Mouse (Mus musculus): ENCODE results near the gene Mettl7a2. TPM values are rescaled to one million over a fixed set of nuclear protein-coding genes. Genes with fewer than 3 reads are reported as not detected.
"Not testable (repeated sequence)": the region's sequence is repeated elsewhere in the genome, so short reads cannot be mapped to it uniquely, and the experiment has no call there.

The Mettl7a2 gene
- total RNA-seq (2021), result under 1 TPM in 1 of 2 experiments, not detected in 1; 0.72 TPM
- long read RNA-seq, experiment 1, result 0 reads
- long read RNA-seq, experiment 2, result 0 reads

DNA sequence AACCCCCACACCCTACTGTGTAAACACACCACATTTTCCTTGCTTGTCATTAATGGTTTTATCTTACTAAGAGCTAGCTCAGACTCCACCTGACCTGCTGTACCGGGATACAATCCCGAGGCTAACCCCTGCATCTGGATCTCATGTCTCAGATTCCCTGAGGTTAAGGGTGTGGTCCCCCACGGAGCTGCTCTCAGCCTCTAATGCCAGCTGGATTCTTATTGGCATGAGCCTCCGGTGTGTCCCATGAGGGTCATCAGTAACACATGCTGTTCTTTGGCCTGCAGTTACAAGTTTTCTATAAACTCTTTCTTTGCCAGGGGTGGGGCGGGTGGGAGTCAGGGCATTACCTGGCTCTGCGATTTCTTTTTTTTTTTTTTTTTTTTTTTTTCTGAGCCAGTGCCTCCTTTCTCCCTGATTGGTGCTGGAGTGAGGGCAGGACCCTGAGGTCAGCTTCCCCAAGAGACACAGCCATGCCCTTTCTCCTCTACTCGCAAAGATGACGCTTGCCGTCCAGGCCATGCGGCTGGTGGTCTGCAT lies at the start of gene Mettl7a2, which contains the start of gene Methig1:
Mettl7a2 (plus strand) TSS at position 490 of the 540 bp plus-strand sequence.
Methig1 (plus strand) TSS at position 439 of the 540 bp plus-strand sequence.
- Histone ChIP-seq H3K4me3 (no peak within 1 kb of the TSS), H3K27ac (no peak within 1 kb of the TSS)
- no peak for DNase-seq (ENCODE audit: low spot score in 2 of 2)
- no peak for TF ChIP-seq CTCF (conservative IDR thresholded peaks at IDR 0.05)

DNA sequence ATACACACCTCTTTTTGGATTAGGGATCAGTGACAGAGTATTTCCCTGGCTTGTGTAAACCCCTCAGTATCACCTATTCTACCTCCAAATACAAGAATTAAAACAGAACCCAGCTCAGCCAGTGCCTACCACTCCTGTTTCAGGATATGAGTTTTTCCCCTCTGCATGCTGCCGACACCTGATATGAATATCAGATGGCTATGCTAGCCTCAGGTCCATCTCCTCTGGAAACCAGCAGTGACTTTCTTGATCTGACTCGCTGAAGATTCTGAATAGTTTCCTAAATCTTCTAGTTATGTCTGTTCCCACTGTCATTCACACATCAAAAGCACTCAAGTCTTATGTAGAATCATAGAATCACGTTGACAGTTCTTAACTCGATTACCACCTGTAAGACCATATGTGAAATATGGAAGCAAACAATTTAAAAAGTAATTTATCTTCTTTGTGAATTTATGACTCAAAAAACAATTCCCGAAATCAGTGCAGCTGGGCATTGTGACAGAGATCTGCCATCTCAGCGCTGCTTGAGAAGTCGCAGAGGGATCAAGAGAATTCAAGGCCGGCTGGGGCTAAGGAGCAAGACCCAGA lies 49.5 kb upstream of the Mettl7a2 start:
- no peak for DNase-seq (ENCODE audit: low spot score in 2 of 2)
- no peak for TF ChIP-seq CTCF (conservative IDR thresholded peaks at IDR 0.05)
- Histone ChIP-seq H3K27ac (peak overlapping the region; percentile 99), H3K4me3 (peak overlapping the region; percentile 62)

- H3K4me3 ChIP-seq, result peak within 1 kb of the TSS; percentile 62
- no peak for TF ChIP-seq CTCF (conservative IDR thresholded peaks at IDR 0.05)
- peak; percentile 83 to 86 for DNase-seq (ENCODE audit: low spot score in 2 of 2)
- peak within 1 kb of the TSS; percentile 99 for H3K27ac ChIP-seq
Measured at GRCm38 (mm10) chr15:100304019-100304991, 48.7 kb upstream of the Mettl7a2 start, which contains the start of gene Mettl7a1. Gene Mettl7a1 (plus strand): TSS chr15:100304140.

DNA sequence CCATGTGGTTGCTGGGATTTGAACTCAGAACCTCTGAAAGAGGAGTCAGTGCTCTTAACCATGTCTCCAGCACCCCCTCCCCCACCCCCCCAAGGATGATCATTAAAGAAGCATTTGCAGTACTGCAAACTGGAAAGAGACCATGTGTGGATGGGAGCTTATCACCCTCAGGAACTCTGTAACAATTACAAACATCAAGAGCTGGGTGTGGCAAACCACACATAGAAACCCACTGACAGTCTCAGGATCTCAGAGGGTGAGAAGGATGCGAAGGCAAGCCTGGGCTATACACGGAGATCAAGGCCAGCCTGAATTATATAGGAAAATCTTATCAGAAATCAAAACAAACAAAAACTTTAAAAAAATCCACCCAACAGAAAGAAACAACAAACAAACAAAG lies 46.8 kb upstream of the Mettl7a2 start:
- TF ChIP-seq CTCF (conservative IDR thresholded peaks at IDR 0.05), result no peak
- H3K27ac ChIP-seq, result no peak overlapping the region
- DNase-seq (ENCODE audit: low spot score in 2 of 2), result no peak
- H3K4me3 ChIP-seq, result peak overlapping the region; percentile 62; the same call in 1 of the 2 replicates

DNA sequence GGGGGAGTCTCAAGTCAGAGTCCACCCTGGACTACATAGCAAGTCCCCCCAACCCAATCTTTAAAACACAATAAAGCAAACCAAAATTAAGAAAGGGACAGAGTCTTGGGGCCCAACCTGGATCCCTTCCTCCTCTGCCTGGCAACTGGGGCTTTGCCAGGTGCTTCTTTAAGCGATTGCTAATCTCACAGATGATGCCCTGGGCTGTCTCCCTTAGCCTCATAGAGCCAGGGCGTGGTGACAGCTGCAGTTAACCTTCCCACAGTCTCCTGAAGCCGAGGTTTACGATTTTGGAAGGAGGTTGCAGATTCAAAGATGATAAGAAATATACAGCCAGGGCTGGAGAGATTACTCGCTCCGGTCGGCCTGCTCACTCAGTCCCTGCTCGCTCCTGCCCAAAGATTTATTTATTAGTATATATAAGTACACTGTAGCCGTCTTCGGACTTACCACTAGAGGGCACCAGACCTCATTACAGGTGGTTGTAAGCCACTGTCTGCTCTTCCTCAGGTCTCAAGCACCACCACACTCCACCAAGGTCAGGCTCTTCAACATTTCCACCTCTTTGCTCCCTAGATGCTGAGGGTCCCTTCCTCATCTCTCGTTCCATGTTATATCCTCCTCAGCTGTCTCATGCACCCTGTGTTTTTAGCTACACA lies 45.4 kb upstream of the Mettl7a2 start:
- not testable (repeated sequence) for H3K27ac ChIP-seq; H3K4me3 ChIP-seq; DNase-seq (ENCODE audit: low spot score in 2 of 2)
- peak; percentile 68 for TF ChIP-seq CTCF (conservative IDR thresholded peaks at IDR 0.05)

GRCm38 (mm10) chr15:100312346-100312745 lies 40.7 kb upstream of the Mettl7a2 start:
- DNase-seq (ENCODE audit: low spot score in 2 of 2), result no peak
- Histone ChIP-seq H3K4me3 (no peak overlapping the region), H3K27ac (no peak overlapping the region)
- TF ChIP-seq CTCF (conservative IDR thresholded peaks at IDR 0.05), result no peak

DNA sequence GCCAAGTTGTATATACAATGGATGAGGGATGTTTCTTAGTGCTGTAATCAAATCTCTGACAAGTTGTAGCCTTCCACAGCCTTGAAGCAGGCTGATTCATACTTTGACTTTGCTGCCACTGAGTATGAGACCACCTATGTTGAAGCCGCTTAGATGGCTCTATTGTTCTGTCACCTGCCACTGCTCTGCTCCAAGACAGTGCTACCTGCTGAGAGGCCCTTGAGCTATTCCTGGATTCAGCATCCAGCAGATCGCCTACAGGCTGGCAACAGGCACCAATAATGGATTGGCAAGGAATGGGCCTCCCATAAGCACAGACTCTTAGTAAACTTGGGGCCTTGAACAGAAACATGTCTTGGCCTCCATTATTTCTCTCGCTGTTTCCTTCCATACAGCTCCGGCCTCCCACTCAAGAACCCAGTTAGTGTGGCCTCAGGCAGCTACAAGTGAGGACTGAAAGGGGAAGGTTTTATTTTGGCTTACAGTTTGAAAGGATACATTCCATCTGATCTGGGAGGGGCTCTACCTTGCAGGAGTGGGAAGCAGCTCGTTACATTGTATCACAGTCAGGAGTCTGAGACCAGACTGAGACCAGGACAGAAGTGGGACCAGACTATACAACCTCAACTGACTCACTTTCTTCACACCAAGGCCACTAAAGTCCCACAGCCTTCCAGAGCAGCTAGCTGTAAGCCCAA lies 38.4 kb upstream of the Mettl7a2 start:
- no peak overlapping the region for H3K27ac ChIP-seq
- no peak overlapping the region for H3K4me3 ChIP-seq
- no peak for TF ChIP-seq CTCF (conservative IDR thresholded peaks at IDR 0.05)
- DNase-seq (ENCODE audit: low spot score in 2 of 2), result no peak

- not testable (repeated sequence) for H3K4me3 ChIP-seq; H3K27ac ChIP-seq; DNase-seq (ENCODE audit: low spot score in 2 of 2)
Measured at GRCm38 (mm10) chr15:100318014-100318671, 34.9 kb upstream of the Mettl7a2 start.

GRCm38 (mm10) chr15:100319884-100320283 lies 33.1 kb upstream of the Mettl7a2 start:
- Histone ChIP-seq H3K27ac (no peak overlapping the region), H3K4me3 (no peak overlapping the region)
- no peak for TF ChIP-seq CTCF (conservative IDR thresholded peaks at IDR 0.05)
- DNase-seq (ENCODE audit: low spot score in 2 of 2), result no peak

DNA sequence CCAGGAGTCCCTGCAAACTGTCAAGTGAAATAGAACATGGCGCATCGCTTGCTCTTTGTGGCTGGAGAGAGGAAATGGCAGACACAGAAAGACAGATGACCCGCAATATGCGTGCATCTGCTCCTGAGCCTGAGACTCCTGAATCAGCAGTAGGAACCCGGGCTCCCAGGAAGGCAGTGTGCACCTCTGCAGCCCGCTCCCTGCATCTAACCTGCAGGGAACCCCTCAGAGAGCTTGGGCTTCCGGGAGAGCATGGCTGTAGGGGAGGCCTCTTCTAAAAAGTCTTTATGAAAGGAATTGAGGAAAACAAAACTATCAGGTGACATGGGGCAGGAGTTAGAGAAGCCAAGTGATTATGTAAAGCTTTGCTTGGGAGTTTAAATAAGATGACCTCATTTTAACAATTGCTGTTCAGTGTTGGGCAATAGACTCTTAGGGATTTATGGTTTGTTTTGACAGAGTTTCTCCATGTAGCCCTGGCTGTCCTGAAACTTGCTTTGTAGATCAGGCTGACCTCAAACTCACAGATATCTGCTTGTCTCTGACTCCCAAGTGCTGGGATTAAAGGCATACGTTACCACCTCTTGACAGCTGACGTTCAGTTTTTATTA lies 32.6 kb upstream of the Mettl7a2 start:
- no peak overlapping the region for H3K4me3 ChIP-seq
- H3K27ac ChIP-seq, result no peak overlapping the region
- TF ChIP-seq CTCF (conservative IDR thresholded peaks at IDR 0.05), result no peak
- no peak for DNase-seq (ENCODE audit: low spot score in 2 of 2)

DNA sequence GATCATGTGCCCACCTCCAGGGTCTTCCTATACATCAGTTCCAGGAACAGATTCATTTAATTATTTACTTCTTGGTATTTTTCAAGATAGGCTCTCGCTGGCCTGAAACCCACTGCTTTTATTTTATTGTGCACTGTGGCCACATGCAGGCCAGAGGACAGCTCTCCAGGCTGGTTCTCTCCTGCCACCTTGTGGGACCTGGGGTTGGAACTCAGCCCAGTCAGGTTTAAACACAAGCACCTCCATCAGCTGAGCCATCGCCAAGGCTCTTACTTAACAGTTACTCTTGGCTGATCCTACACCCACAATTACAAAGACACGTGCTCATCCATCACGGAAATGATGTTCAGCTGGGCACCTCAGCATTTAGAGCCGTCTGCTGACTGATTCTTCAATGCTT lies 31.9 kb upstream of the Mettl7a2 start:
- peak; percentile 51 for TF ChIP-seq CTCF (conservative IDR thresholded peaks at IDR 0.05)
- H3K27ac ChIP-seq, result no peak overlapping the region
- no peak for DNase-seq (ENCODE audit: low spot score in 2 of 2)
- H3K4me3 ChIP-seq, result no peak overlapping the region

Measured in layer of hippocampus, adult 2 months (tissue).